Mouse (Mus musculus): ENCODE data around the gene Esrp2. TPM values are rescaled to one million over a fixed set of nuclear protein-coding genes. Genes with fewer than 3 reads are reported as not detected.
A peak's percentile ranks its signal among the peaks of the same experiment; 100 is the strongest.

Esrp2 gene
- polyA plus RNA-seq, 1 experiment from 2014 or later = 25.4 TPM

- ATAC-seq (replicated peaks; ENCODE audit: low FRiP score, low TSS enrichment, low read depth) (peak; percentile 57), DNase-seq (ENCODE audit: low spot score) (peak; percentile 74)
- Histone ChIP-seq H3K4me2 (ENCODE audit: low read length) (peak overlapping the region; percentile 93), H3K4me1 (replicated peaks; ENCODE audit: control insufficient read depth, insufficient read depth, low read length) (peaks cover 4% of the 10 kb centered on the region; the same call in 1 of the 2 replicates), H3K9ac (ENCODE audit: low read length) (peak overlapping the region; percentile 64), H3K27ac (ENCODE audit: low read depth) (peak overlapping the region; percentile 69), H3K4me3 (ENCODE audit: low read depth, low read length) (peak overlapping the region; percentile 58), H3K9me3 (ENCODE audit: control insufficient read depth, low read length) (no peaks in the 10 kb centered on the region), H3K36me3 (ENCODE audit: control insufficient read depth, insufficient read depth, low read length) (0 out of 2 replicates have a peak, but pooled peaks cover 4% of the 10 kb centered on the region), H3K27me3 (replicated peaks; ENCODE audit: control insufficient read depth, insufficient read depth, low read length) (no peaks in the 10 kb centered on the region)
- under 1% methylated on average over 54 of the region's 54 CpGs for WGBS
Measured at GRCm38 (mm10) chr8:106169017-106169933, 32.5 kb upstream of the Esrp2 start.

GRCm38 (mm10) chr8:106168356-106169016, 31.7 kb upstream of the Esrp2 start, which contains the start of gene Slc7a6:
TSS of gene Slc7a6 (plus strand) at chr8:106168857.
- Histone ChIP-seq H3K27ac (ENCODE audit: low read depth) (peak within 1 kb of the TSS; percentile 69), H3K4me2 (ENCODE audit: low read length) (peak within 1 kb of the TSS; percentile 93), H3K9ac (ENCODE audit: low read length) (peak within 1 kb of the TSS; percentile 64), H3K36me3 (ENCODE audit: control insufficient read depth, insufficient read depth, low read length) (peaks cover 12% of the 10 kb centered on the region), H3K27me3 (replicated peaks; ENCODE audit: control insufficient read depth, insufficient read depth, low read length) (no peaks in the 10 kb centered on the region), H3K4me1 (replicated peaks; ENCODE audit: control insufficient read depth, insufficient read depth, low read length) (peaks cover 4% of the 10 kb centered on the region; the same call in 1 of the 2 replicates), H3K9me3 (ENCODE audit: control insufficient read depth, low read length) (no peaks in the 10 kb centered on the region), H3K4me3 (ENCODE audit: low read depth, low read length) (peak within 1 kb of the TSS; percentile 58)
- DNase-seq (ENCODE audit: low spot score) = peak; percentile 89
- WGBS = under 1% methylated on average over 52 of the region's 59 CpGs
- peak; percentile 87 for ATAC-seq (replicated peaks; ENCODE audit: low FRiP score, low TSS enrichment, low read depth)

- H3K4me3 ChIP-seq (ENCODE audit: low read depth, low read length) = no peak overlapping the region
- no peak overlapping the region for H3K4me2 ChIP-seq (ENCODE audit: low read length)
- peaks cover 41% of the 10 kb centered on the region for H3K36me3 ChIP-seq (ENCODE audit: control insufficient read depth, insufficient read depth, low read length)
- H3K9ac ChIP-seq (ENCODE audit: low read length) = no peak overlapping the region
- WGBS = 50% methylated on average over 4 of the region's 4 CpGs
- DNase-seq (ENCODE audit: low spot score) (peak; percentile 86), ATAC-seq (replicated peaks; ENCODE audit: low FRiP score, low TSS enrichment, low read depth) (no peak)
- H3K27ac ChIP-seq (ENCODE audit: low read depth) = no peak overlapping the region
- no peaks in the 10 kb centered on the region for H3K27me3 ChIP-seq (replicated peaks; ENCODE audit: control insufficient read depth, insufficient read depth, low read length)
- no peaks in the 10 kb centered on the region for H3K9me3 ChIP-seq (ENCODE audit: control insufficient read depth, low read length)
- peaks cover 4% of the 10 kb centered on the region; the same call in 1 of the 2 replicates for H3K4me1 ChIP-seq (replicated peaks; ENCODE audit: control insufficient read depth, insufficient read depth, low read length)
Measured at GRCm38 (mm10) chr8:106165460-106165859, 28.7 kb upstream of the Esrp2 start.

- Histone ChIP-seq H3K36me3 (ENCODE audit: control insufficient read depth, insufficient read depth, low read length) (peaks cover 45% of the 10 kb centered on the region), H3K9ac (ENCODE audit: low read length) (no peak overlapping the region), H3K4me3 (ENCODE audit: low read depth, low read length) (no peak overlapping the region), H3K4me1 (replicated peaks; ENCODE audit: control insufficient read depth, insufficient read depth, low read length) (no peaks in the 10 kb centered on the region), H3K9me3 (ENCODE audit: control insufficient read depth, low read length) (no peaks in the 10 kb centered on the region), H3K27ac (ENCODE audit: low read depth) (no peak overlapping the region), H3K27me3 (replicated peaks; ENCODE audit: control insufficient read depth, insufficient read depth, low read length) (no peaks in the 10 kb centered on the region), H3K4me2 (ENCODE audit: low read length) (no peak overlapping the region)
- DNase-seq (ENCODE audit: low spot score) (no peak), ATAC-seq (replicated peaks; ENCODE audit: low FRiP score, low TSS enrichment, low read depth) (no peak)
- WGBS = 89% methylated on average over 9 of the region's 9 CpGs
Measured at GRCm38 (mm10) chr8:106163251-106163650, 26.5 kb upstream of the Esrp2 start.

- no peak overlapping the region for H3K9ac ChIP-seq (ENCODE audit: low read length)
- no peak overlapping the region for H3K4me2 ChIP-seq (ENCODE audit: low read length)
- 87% methylated on average over 6 of the region's 6 CpGs for WGBS
- no peak for ATAC-seq (replicated peaks; ENCODE audit: low FRiP score, low TSS enrichment, low read depth)
- H3K4me3 ChIP-seq (ENCODE audit: low read depth, low read length) = no peak overlapping the region
- H3K36me3 ChIP-seq (ENCODE audit: control insufficient read depth, insufficient read depth, low read length) = peaks cover 57% of the 10 kb centered on the region
- H3K4me1 ChIP-seq (replicated peaks; ENCODE audit: control insufficient read depth, insufficient read depth, low read length) = no peaks in the 10 kb centered on the region
- H3K27ac ChIP-seq (ENCODE audit: low read depth) = no peak overlapping the region
- DNase-seq (ENCODE audit: low spot score) = no peak
- no peaks in the 10 kb centered on the region for H3K27me3 ChIP-seq (replicated peaks; ENCODE audit: control insufficient read depth, insufficient read depth, low read length)
- H3K9me3 ChIP-seq (ENCODE audit: control insufficient read depth, low read length) = no peaks in the 10 kb centered on the region
Measured at GRCm38 (mm10) chr8:106159876-106160275, 23.1 kb upstream of the Esrp2 start.

GRCm38 (mm10) chr8:106158381-106158780, 21.6 kb upstream of the Esrp2 start:
- Histone ChIP-seq H3K27ac (ENCODE audit: low read depth) (no peak overlapping the region), H3K27me3 (replicated peaks; ENCODE audit: control insufficient read depth, insufficient read depth, low read length) (no peaks in the 10 kb centered on the region), H3K36me3 (ENCODE audit: control insufficient read depth, insufficient read depth, low read length) (peaks cover 51% of the 10 kb centered on the region), H3K4me3 (ENCODE audit: low read depth, low read length) (no peak overlapping the region), H3K4me2 (ENCODE audit: low read length) (no peak overlapping the region), H3K4me1 (replicated peaks; ENCODE audit: control insufficient read depth, insufficient read depth, low read length) (no peaks in the 10 kb centered on the region), H3K9me3 (ENCODE audit: control insufficient read depth, low read length) (no peaks in the 10 kb centered on the region), H3K9ac (ENCODE audit: low read length) (no peak overlapping the region)
- 90% methylated on average over 10 of the region's 10 CpGs for WGBS
- ATAC-seq (replicated peaks; ENCODE audit: low FRiP score, low TSS enrichment, low read depth) (no peak), DNase-seq (ENCODE audit: low spot score) (no peak)

GRCm38 (mm10) chr8:106157419-106157818, 20.6 kb upstream of the Esrp2 start:
- Histone ChIP-seq H3K4me1 (replicated peaks; ENCODE audit: control insufficient read depth, insufficient read depth, low read length) (no peaks in the 10 kb centered on the region), H3K4me3 (ENCODE audit: low read depth, low read length) (no peak overlapping the region), H3K27me3 (replicated peaks; ENCODE audit: control insufficient read depth, insufficient read depth, low read length) (no peaks in the 10 kb centered on the region), H3K4me2 (ENCODE audit: low read length) (no peak overlapping the region), H3K27ac (ENCODE audit: low read depth) (no peak overlapping the region), H3K9me3 (ENCODE audit: control insufficient read depth, low read length) (no peaks in the 10 kb centered on the region), H3K9ac (ENCODE audit: low read length) (no peak overlapping the region), H3K36me3 (ENCODE audit: control insufficient read depth, insufficient read depth, low read length) (peaks cover 42% of the 10 kb centered on the region)
- WGBS = 86% methylated on average over 1 of the region's 1 CpGs
- DNase-seq (ENCODE audit: low spot score) (no peak), ATAC-seq (replicated peaks; ENCODE audit: low FRiP score, low TSS enrichment, low read depth) (no peak)

- Histone ChIP-seq H3K4me2 (ENCODE audit: low read length) (no peak overlapping the region), H3K4me3 (ENCODE audit: low read depth, low read length) (no peak overlapping the region), H3K9me3 (ENCODE audit: control insufficient read depth, low read length) (no peaks in the 10 kb centered on the region), H3K4me1 (replicated peaks; ENCODE audit: control insufficient read depth, insufficient read depth, low read length) (peaks cover 7% of the 10 kb centered on the region; the same call in 1 of the 2 replicates), H3K27me3 (replicated peaks; ENCODE audit: control insufficient read depth, insufficient read depth, low read length) (no peaks in the 10 kb centered on the region), H3K27ac (ENCODE audit: low read depth) (no peak overlapping the region), H3K36me3 (ENCODE audit: control insufficient read depth, insufficient read depth, low read length) (peaks cover 19% of the 10 kb centered on the region), H3K9ac (ENCODE audit: low read length) (no peak overlapping the region)
- DNase-seq (ENCODE audit: low spot score) = no peak
- WGBS = 68% methylated on average over 4 of the region's 4 CpGs
- ATAC-seq (replicated peaks; ENCODE audit: low FRiP score, low TSS enrichment, low read depth) = no peak
Measured at GRCm38 (mm10) chr8:106152876-106153275, 16.1 kb upstream of the Esrp2 start.

All from intestine, embryonic 14.5 days (tissue).